Mouse (Mus musculus): ENCODE results near the gene Abhd14b.
A peak's percentile ranks its signal among the peaks of the same experiment; 100 is the strongest.

DNA sequence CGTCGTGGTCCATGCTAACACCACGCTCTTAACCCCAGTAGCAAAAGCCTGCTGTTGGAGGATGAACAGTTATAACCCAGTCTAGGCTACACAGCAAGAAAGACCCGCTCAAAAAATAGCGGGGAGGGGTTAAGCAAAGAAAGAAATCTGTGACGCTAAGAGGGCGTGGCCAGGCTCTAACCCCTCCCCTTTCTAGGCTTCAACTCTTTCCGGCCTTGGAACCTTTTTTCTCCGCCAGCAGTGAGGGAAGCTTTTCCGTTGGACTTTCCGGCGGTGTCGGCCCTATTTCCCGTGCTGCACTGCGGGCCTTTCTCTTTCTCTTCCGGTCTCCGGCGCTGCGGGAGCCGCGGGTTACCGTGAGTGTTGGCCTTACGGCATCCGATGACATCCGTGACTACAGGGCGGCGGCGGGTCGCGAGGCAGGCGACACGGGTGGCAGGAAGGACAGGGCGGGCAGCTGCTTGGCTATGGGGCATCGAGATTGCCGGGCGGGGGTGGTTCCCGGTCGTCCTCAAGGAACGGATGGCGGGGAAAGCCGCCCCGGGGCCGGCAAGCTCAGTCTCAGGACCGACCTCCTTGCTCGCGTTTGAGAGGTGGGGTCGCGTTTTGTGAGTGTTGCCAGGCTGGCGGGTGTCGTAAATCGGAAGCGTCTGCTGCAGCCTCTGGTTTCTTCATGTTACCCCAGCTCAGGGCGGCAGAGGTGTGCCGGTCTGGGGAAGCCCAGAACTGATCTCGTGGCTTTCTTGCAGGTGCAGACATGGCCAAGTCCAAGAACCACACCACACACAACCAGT lies 17.8 kb upstream of the Abhd14b start, which contains the start of gene Rpl29:
- TF ChIP-seq CTCF (IDR thresholded peaks at IDR 0.05; ENCODE audit: extremely low read depth, insufficient read depth, low read length) (no peak), POLR2A (IDR thresholded peaks at IDR 0.05; ENCODE audit: extremely low read depth, insufficient read depth, low read length) (peak; percentile 45; the same call in 1 of the 2 replicates)
